Mouse (Mus musculus): ENCODE data around the gene Psma3. TPM values are rescaled to one million over a fixed set of nuclear protein-coding genes. Genes with fewer than 3 reads are reported as not detected.

The Psma3 gene
- polyA plus RNA-seq, 1 experiment from 2014 or later = 555 TPM

- ATAC-seq (ENCODE audit: insufficient number of reproducible peaks, low FRiP score, low TSS enrichment, low read depth) = peak; percentile 76
- Histone ChIP-seq H3K27me3 (no peaks in the 10 kb centered on the region), H3K36me3 (peaks cover 10% of the 10 kb centered on the region), H3K4me2 (replicated peaks) (peak overlapping the region; percentile 61), H3K9me3 (replicated peaks) (no peaks in the 10 kb centered on the region), H3K9ac (peak overlapping the region; percentile 55; the same call in 1 of the 2 replicates), H3K27ac (replicated peaks) (peak overlapping the region; percentile 99), H3K4me1 (0 out of 2 replicates have a peak, but pooled peaks cover 3% of the 10 kb centered on the region), H3K4me3 (replicated peaks) (peak overlapping the region; percentile 73)
- under 1% methylated on average over 15 of the region's 15 CpGs for WGBS
Measured at GRCm38 (mm10) chr12:70968791-70969307, 5.6 kb upstream of the Psma3 start.

GRCm38 (mm10) chr12:70969485-70970184 is 4.8 kb upstream of the Psma3 start:
- H3K9ac ChIP-seq = no peak overlapping the region
- WGBS = 3% methylated on average over 17 of the region's 17 CpGs
- peak overlapping the region; percentile 45 for H3K4me2 ChIP-seq (replicated peaks)
- H3K27ac ChIP-seq (replicated peaks) = peak overlapping the region; percentile 78
- H3K36me3 ChIP-seq = 0 out of 2 replicates have a peak, but pooled peaks cover 2% of the 10 kb centered on the region
- H3K4me1 ChIP-seq = 0 out of 2 replicates have a peak, but pooled peaks cover 3% of the 10 kb centered on the region
- H3K4me3 ChIP-seq (replicated peaks) = peak overlapping the region; percentile 41
- no peaks in the 10 kb centered on the region for H3K9me3 ChIP-seq (replicated peaks)
- ATAC-seq (ENCODE audit: insufficient number of reproducible peaks, low FRiP score, low TSS enrichment, low read depth) = no peak
- no peaks in the 10 kb centered on the region for H3K27me3 ChIP-seq

GRCm38 (mm10) chr12:70973831-70974230 is 590 bp upstream of the Psma3 start:
- peaks cover 12% of the 10 kb centered on the region for H3K4me1 ChIP-seq
- ATAC-seq (ENCODE audit: insufficient number of reproducible peaks, low FRiP score, low TSS enrichment, low read depth) = no peak
- no peaks in the 10 kb centered on the region for H3K27me3 ChIP-seq
- H3K27ac ChIP-seq (replicated peaks) = no peak overlapping the region; the same call in 1 of the 2 replicates
- WGBS = 78% methylated on average over 4 of the region's 4 CpGs
- peak overlapping the region; percentile 63 for H3K4me2 ChIP-seq (replicated peaks)
- peaks cover 2% of the 10 kb centered on the region; the same call in 1 of the 2 replicates for H3K36me3 ChIP-seq
- H3K9ac ChIP-seq = no peak overlapping the region
- no peaks in the 10 kb centered on the region for H3K9me3 ChIP-seq (replicated peaks)
- peak overlapping the region; percentile 74 for H3K4me3 ChIP-seq (replicated peaks)

- no peaks in the 10 kb centered on the region for H3K9me3 ChIP-seq (replicated peaks)
- peak overlapping the region; percentile 63 for H3K4me2 ChIP-seq (replicated peaks)
- no peak for ATAC-seq (ENCODE audit: insufficient number of reproducible peaks, low FRiP score, low TSS enrichment, low read depth)
- peak overlapping the region; percentile 96 for H3K27ac ChIP-seq (replicated peaks)
- H3K36me3 ChIP-seq = peaks cover 14% of the 10 kb centered on the region; the same call in 1 of the 2 replicates
- peak overlapping the region; percentile 86 for H3K9ac ChIP-seq
- no peaks in the 10 kb centered on the region for H3K27me3 ChIP-seq
- H3K4me1 ChIP-seq = peaks cover 12% of the 10 kb centered on the region
- peak overlapping the region; percentile 74 for H3K4me3 ChIP-seq (replicated peaks)
- 20% methylated on average over 10 of the region's 10 CpGs for WGBS
Measured at GRCm38 (mm10) chr12:70975406-70975805, 985 bp downstream of the Psma3 start.

GRCm38 (mm10) chr12:70975891-70976290 is 1.5 kb downstream of the Psma3 start:
- no peak for ATAC-seq (ENCODE audit: insufficient number of reproducible peaks, low FRiP score, low TSS enrichment, low read depth)
- Histone ChIP-seq H3K4me1 (peaks cover 12% of the 10 kb centered on the region), H3K27me3 (no peaks in the 10 kb centered on the region), H3K9ac (no peak overlapping the region), H3K9me3 (replicated peaks) (no peaks in the 10 kb centered on the region), H3K36me3 (peaks cover 18% of the 10 kb centered on the region; the same call in 1 of the 2 replicates), H3K4me3 (replicated peaks) (peak overlapping the region; percentile 74), H3K4me2 (replicated peaks) (peak overlapping the region; percentile 63), H3K27ac (replicated peaks) (no peak overlapping the region)
- WGBS = 59% methylated on average over 3 of the region's 3 CpGs

GRCm38 (mm10) chr12:70978345-70978744 is 3.9 kb downstream of the Psma3 start:
- Histone ChIP-seq H3K9me3 (replicated peaks) (no peaks in the 10 kb centered on the region), H3K36me3 (peaks cover 25% of the 10 kb centered on the region; the same call in 1 of the 2 replicates), H3K4me3 (replicated peaks) (no peak overlapping the region), H3K27ac (replicated peaks) (no peak overlapping the region), H3K4me2 (replicated peaks) (no peak overlapping the region), H3K27me3 (no peaks in the 10 kb centered on the region), H3K4me1 (peaks cover 12% of the 10 kb centered on the region), H3K9ac (no peak overlapping the region)
- 82% methylated on average over 7 of the region's 7 CpGs for WGBS
- ATAC-seq (ENCODE audit: insufficient number of reproducible peaks, low FRiP score, low TSS enrichment, low read depth) = no peak

GRCm38 (mm10) chr12:70984855-70985550 is 10.6 kb downstream of the Psma3 start:
- Histone ChIP-seq H3K27me3 (no peaks in the 10 kb centered on the region), H3K4me3 (replicated peaks) (no peak overlapping the region), H3K4me2 (replicated peaks) (no peak overlapping the region), H3K27ac (replicated peaks) (no peak overlapping the region), H3K9ac (no peak overlapping the region), H3K36me3 (peaks cover 68% of the 10 kb centered on the region), H3K9me3 (replicated peaks) (no peaks in the 10 kb centered on the region), H3K4me1 (no peaks in the 10 kb centered on the region)
- 92% methylated on average over 7 of the region's 7 CpGs for WGBS
- ATAC-seq (ENCODE audit: insufficient number of reproducible peaks, low FRiP score, low TSS enrichment, low read depth) = no peak

- H3K9ac ChIP-seq = no peak overlapping the region
- H3K27me3 ChIP-seq = no peaks in the 10 kb centered on the region
- no peak overlapping the region for H3K27ac ChIP-seq (replicated peaks)
- H3K4me1 ChIP-seq = 0 out of 2 replicates have a peak, but pooled peaks cover 8% of the 10 kb centered on the region
- no peaks in the 10 kb centered on the region for H3K9me3 ChIP-seq (replicated peaks)
- 91% methylated on average over 5 of the region's 5 CpGs for WGBS
- no peak for ATAC-seq (ENCODE audit: insufficient number of reproducible peaks, low FRiP score, low TSS enrichment, low read depth)
- peaks cover 38% of the 10 kb centered on the region for H3K36me3 ChIP-seq
- H3K4me3 ChIP-seq (replicated peaks) = no peak overlapping the region
- H3K4me2 ChIP-seq (replicated peaks) = no peak overlapping the region
Measured at GRCm38 (mm10) chr12:70997225-70997624, 22.8 kb downstream of the Psma3 start.

GRCm38 (mm10) chr12:70999423-70999903 is 25.0 kb downstream of the Psma3 start:
- Histone ChIP-seq H3K4me1 (0 out of 2 replicates have a peak, but pooled peaks cover 8% of the 10 kb centered on the region), H3K9ac (no peak overlapping the region), H3K4me2 (replicated peaks) (no peak overlapping the region), H3K4me3 (replicated peaks) (no peak overlapping the region), H3K36me3 (peaks cover 36% of the 10 kb centered on the region), H3K9me3 (replicated peaks) (no peaks in the 10 kb centered on the region), H3K27ac (replicated peaks) (peak overlapping the region; percentile 67), H3K27me3 (no peaks in the 10 kb centered on the region)
- ATAC-seq (ENCODE audit: insufficient number of reproducible peaks, low FRiP score, low TSS enrichment, low read depth) = no peak
- 27% methylated on average over 5 of the region's 5 CpGs for WGBS

GRCm38 (mm10) chr12:71000344-71000743 is 25.9 kb downstream of the Psma3 start:
- H3K4me1 ChIP-seq = 0 out of 2 replicates have a peak, but pooled peaks cover 8% of the 10 kb centered on the region
- ATAC-seq (ENCODE audit: insufficient number of reproducible peaks, low FRiP score, low TSS enrichment, low read depth) = no peak
- peaks cover 40% of the 10 kb centered on the region for H3K36me3 ChIP-seq
- no peaks in the 10 kb centered on the region for H3K9me3 ChIP-seq (replicated peaks)
- WGBS = 86% methylated on average over 1 of the region's 1 CpGs
- H3K4me2 ChIP-seq (replicated peaks) = no peak overlapping the region
- no peak overlapping the region for H3K4me3 ChIP-seq (replicated peaks)
- no peak overlapping the region for H3K9ac ChIP-seq
- no peak overlapping the region for H3K27ac ChIP-seq (replicated peaks)
- no peaks in the 10 kb centered on the region for H3K27me3 ChIP-seq

- WGBS = 61% methylated on average over 6 of the region's 6 CpGs
- H3K36me3 ChIP-seq = peaks cover 40% of the 10 kb centered on the region
Measured at GRCm38 (mm10) chr12:71001456-71001855, 27.0 kb downstream of the Psma3 start.

More at GRCm38 (mm10) chr12:71001456-71001855, 27.0 kb downstream of the Psma3 start:
- H3K9me3 ChIP-seq (replicated peaks) = no peaks in the 10 kb centered on the region
- H3K4me2 ChIP-seq (replicated peaks) = no peak overlapping the region
- no peaks in the 10 kb centered on the region for H3K27me3 ChIP-seq
- H3K27ac ChIP-seq (replicated peaks) = no peak overlapping the region; the same call in 1 of the 2 replicates
- H3K4me1 ChIP-seq = 0 out of 2 replicates have a peak, but pooled peaks cover 8% of the 10 kb centered on the region
- ATAC-seq (ENCODE audit: insufficient number of reproducible peaks, low FRiP score, low TSS enrichment, low read depth) = no peak
- H3K9ac ChIP-seq = no peak overlapping the region
- no peak overlapping the region for H3K4me3 ChIP-seq (replicated peaks)
